Mouse (Mus musculus): Measurements from ENCODE around the gene Chil3. TPM values are rescaled to one million over a fixed set of nuclear protein-coding genes. Genes with fewer than 3 reads are reported as not detected.

Chil3 gene
- total RNA-seq, 2 experiments from 2014 or later, result 6.2 to 14.3 TPM

Other genes with a start within 250 kb of the Chil3 start
- gene I830077J02Rik, start 234.9 kb downstream of the Chil3 start, total RNA-seq (2021), result 1 to 10 TPM in 1 of 2 experiments, under 1 TPM in 1; 0.78 to 1.0 TPM
- gene Wdr77, start 208.2 kb downstream of the Chil3 start, total RNA-seq (2021), result 10 to 100 TPM; 74.0 to 76.3 TPM
- 100 to 1,000 TPM; 328 to 331 TPM for gene Atp5f1, start 207.5 kb downstream of the Chil3 start, total RNA-seq (2021)
- gene Ovgp1, start 193.9 kb downstream of the Chil3 start, total RNA-seq (2021), result 1 to 10 TPM; 1.7 to 2.0 TPM
- not detected for gene Pifo, start 152.9 kb downstream of the Chil3 start, total RNA-seq (2021)
- not detected for gene Chil5, start 134.8 kb downstream of the Chil3 start, total RNA-seq (2021)
- gene Chia1, start 54.3 kb downstream of the Chil3 start, total RNA-seq (2021), result not detected
- gene Chil4, start 51.9 kb upstream of the Chil3 start, total RNA-seq (2021), result not detected
- not detected for gene Chil6, start 238.6 kb upstream of the Chil3 start, total RNA-seq (2021)